Mouse (Mus musculus): ENCODE measurements at regions not wholly inside any gene's neighbourhood (a gene's known extent, or its start where the extent isn't known, plus 50 kb on each side); places are given as distances from the start of the nearest gene placed in this dataset.
"Not testable (repeated sequence)": the region's sequence is repeated elsewhere in the genome, so short reads cannot be mapped to it uniquely, and the experiment has no call there.

DNA sequence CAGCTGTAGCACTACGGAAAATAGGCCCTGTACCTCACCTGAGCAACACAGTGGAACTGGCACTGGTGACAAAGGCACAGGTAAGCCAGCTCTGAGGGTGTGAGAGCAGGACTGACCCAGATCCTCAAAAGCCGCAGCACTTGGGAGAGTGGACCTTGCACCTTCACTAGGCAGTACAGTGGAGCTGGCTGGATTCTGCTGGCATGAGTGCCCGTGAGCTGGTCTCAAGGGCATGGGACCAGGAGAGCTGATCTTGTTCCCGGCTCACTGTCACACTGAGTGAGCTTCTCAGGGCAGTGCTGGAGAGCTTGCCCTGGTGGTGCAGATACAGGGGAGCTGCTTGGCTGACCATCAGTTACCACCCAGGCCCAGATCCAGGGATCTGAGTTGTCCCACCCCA, 335.4 kb upstream of the Rgma start:
- DNase-seq = no peak

DNA sequence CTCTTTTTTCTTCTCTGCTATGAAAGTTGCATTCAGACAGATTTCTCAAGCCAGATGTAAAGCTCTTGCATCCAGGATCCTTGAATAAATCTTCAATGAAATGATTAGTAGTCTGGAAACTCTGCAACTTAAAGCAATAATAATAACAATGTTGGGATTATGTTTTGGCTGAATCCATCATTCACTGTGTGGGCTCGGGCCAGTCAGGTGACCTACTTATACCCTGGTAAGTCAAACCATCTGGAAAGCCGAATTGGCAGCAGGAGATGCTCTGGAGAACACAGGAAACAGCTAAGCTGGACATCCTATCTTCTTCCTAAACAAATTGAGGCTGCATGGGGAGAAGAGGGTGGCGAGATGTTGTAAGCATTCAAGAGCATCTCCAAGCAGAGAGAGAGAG, 331.0 kb upstream of the Rgma start:
- no peak for DNase-seq

DNA sequence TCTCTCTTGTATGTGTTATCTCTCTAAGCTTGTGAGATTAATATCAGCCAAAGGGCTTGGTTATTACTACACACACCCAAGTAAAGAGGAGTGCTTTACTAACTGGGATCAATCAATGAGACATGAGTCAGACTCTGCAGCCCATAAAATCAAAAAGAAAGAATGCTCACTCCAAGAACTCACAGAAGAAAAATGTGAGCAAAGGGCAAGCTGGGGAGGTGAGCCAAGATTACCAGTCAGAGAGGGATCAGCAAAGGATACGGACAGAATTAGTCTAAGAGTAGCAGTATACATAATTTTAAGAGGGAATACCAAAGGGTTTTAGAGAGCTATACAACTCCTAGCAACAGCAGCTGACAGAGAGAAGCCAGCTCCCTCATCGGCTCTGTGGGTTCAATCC, 319.4 kb upstream of the Rgma start:
- no peak for DNase-seq

DNA sequence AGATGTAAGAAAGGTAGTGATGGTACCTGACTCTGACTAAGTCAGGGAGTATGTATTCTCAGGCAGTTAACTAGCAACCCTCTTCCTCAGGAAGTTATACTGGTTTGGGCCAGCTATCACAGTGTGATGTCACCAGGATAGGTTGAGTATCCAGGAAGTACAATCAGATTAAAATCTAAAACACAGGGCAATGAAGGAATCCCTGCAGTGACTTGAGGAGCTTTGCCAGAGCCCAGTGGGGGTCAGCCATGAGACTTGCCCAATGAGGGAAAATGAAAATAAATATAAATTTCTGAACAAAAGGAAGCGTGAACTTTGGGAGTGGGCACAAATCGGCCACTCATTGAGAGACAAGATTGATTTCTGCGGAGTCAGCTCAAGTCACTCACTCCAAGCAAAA, 311.8 kb upstream of the Rgma start:
- no peak for DNase-seq

DNA sequence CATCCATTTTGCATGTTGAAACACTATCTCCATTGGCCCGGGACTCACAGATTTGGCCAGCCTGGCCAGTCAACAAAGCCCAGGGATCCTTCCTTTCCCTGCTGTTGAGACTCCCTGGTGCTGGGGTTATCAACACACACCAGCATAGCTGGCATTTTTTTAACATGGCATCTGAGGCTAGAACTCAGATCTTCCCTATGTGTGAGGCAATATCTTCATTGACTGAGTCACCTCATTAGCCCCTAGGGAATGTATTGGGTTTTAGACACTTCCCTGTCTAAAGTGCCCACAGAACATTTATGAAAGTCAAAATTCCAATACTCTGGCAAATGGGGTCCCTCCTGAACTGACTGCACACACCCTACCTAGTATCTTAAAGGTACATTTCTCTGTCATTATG, 306.8 kb upstream of the Rgma start:
- no peak for DNase-seq

DNA sequence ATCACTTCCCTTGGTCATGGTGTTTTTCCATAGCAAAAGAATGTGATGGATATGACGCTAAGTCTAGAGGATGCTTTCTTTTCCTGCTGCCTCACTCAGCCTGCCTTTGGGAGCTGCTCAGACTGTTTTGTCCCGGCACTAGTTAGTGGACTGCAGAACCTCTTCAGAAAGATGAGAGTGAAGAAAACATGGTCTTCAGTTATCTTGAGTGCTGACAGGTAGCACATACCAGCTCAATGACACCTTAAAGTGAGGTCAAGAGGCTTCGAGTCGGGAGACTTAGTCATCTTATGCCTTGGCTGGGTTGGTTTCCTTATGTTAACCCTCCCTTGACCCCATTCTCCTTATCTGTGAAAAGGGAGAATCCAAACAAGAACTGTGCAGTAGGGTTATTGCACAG, 306.0 kb upstream of the Rgma start:
- DNase-seq = no peak

DNA sequence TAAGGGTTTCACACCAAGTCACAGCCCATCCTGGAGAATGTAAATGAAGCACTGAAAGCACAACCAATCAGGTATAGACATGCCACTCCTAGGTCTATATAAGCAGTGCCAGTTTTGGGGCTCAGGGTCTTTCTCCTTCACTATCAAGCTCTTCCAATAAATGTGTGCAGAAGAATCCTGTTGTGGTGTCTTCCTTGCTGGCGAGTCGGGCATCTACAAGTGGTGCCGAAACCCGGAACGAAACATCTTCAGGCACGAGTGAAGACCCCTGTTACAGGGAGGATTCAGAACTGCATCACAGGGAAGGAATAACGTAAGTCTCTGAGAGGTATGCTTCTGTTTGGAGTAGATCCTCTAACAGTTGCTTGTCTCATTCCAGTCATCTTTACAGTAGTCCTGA, 299.9 kb upstream of the Rgma start:
- DNase-seq = not testable (repeated sequence)

DNA sequence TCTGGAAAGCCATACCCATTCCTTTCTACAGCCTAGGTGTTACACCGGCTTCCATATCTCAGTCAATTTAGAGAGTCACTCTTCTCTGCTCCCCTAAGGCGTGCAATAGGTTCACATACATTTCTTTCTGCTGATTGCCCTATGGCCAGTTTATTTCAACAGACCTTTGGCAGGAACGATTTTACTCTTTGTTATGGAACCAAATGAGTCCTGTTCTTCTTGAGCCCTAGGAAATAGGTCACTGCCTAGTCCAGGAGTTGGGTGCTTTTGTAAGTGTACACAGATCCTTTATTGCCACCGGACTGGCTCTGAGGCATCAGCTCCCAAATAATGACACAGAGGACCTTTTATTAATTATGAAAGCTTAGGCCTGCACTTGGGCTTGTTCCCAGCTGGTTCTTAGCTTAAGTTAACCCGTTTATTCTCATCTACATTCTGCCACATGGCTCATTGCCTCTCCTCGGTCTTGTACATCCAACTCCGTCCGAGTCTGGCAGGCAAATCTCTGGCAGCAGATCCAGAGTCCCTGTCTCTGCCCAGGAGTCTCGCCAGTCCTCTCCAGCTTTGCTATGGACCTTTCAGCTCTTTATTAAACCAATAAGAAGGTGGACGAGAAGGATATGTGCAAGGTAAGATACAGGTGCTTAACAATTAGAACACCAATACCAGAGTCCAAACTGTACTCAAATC, 287.7 kb upstream of the Rgma start:
- DNase-seq = peak; percentile 20

DNA sequence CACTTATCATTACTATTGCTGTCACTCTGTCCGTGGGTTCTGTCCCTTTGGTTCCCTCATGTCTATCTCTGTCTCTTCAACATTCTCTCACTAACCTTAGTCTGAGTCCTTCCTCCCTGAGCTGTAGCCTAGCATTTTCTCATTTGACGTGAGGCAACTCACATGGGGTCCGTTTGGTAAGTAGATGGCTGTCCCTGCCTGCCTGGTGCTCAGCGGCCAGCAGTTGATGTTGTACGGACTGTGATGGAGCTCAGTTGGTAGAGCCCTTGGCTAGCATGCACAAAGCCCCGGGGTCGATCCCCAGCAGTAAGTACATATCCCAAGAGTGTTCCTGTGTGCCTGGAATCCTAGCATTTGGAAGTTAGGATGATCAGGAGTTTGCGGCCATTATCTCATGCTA, 287.0 kb upstream of the Rgma start:
- DNase-seq = no peak

DNA sequence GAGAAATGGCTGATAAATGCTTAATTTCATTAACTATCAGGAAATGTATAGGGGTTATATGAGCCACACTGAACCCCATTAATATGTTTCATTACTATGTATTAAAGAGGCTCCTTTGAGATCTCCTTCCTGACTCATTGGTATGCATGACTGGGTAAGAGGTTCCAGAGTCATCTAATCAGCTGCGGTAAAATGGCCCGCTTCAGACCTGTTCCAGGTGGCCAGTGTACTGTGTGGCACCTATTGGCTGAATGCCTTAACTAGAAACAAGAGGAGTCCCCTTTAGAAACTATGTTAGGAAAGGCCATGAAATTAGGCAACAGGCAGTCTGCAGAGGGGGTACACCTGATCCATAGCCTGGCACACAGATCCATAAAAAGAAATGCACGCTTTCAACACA, 283.6 kb upstream of the Rgma start:
- DNase-seq = no peak

DNA sequence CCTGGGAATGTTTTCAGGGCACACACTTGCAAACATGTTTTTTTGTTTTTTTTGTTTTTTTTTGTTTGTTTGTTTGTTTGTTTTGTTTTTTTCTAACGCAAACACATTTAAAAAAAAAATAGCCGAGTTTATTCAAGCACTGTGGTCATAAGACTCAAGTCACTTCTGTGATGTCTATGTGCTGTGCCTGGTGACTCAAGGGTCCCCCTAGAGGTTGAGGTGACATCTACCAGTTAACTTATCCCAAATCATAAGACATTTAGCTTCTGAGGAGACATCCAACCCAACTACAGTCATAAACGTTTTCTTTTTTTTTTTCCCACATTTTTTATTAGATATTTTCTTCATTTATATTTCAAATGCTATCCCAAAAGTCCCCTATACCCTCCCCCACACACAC, 281.2 kb upstream of the Rgma start:
- DNase-seq = no peak

DNA sequence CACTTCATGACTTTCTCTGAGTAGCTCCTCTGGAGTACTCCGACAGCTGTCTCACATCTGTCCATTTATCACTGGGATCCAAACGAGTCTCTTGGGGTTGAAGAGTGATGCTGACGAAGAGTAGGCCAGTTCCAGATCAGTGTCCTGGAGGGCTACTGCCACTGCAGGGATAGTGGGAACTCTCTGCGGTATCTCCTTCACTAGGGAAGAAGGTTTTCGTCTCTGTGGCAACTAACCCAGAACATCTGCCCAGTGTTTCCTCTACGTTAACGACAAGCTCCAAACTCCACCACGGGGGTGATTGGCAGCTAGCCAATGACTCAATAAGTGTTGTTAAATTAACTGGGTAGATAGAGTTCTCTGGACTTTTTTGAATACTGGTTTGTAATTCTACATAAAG, 256.4 kb upstream of the Rgma start:
- no peak for DNase-seq

DNA sequence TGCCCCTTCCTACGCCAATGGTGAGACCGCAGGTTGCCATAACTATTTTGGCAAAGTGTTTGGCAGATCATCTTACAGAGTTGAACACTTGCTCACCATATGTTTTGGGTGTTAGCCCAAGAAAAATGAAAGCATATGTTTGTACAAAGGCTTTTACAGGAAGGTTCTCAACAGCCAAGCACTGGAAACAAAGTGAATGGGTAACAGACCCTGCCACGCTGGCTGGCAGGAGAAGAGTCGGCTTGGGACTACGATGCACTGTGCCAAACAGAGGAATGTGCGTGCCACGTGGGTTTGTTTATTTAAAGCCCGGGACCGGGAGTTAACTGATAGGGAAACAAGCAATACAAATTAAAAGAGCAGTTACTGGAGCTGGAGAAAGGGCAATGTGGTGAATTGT, 255.0 kb upstream of the Rgma start:
- no peak for DNase-seq

DNA sequence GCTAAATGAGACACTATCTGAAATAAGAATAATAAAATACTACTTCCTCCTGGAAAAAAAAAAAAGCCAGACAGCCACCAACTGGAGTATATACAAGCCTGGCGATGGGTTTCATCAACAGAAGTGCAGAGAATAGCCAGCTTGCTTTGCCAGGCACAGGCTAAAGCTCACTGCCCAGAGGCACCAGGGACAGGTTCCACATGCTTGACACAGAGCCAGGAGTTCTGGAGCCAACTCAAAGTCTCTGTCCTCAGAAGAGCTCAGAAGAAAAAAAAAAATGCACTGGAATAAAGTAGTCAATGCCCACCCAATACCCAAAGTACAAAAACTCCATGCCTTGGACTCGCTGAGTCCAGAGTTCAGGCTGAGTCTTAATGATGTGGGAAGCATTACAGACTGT, 250.3 kb upstream of the Rgma start:
- DNase-seq = no peak

DNA sequence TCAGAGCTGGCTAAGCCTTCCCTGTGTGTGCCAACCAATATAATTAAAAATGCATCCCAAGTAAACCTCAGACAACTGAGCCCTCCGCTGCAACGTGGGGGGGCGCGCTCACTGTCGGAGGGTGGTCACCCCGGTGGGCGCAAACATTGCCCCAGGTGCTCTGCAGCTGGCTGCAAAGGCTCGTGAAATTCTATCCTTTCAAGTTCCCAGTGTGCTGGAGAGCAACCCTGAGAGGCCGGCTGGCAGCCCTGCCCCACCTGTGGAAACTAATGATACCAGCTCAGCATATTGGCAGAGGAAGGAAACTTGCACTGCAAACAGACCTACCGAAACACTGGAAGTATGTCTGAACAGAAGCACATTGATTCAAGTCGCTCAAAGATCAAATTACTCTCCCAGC, 249.4 kb upstream of the Rgma start:
- no peak for DNase-seq

DNA sequence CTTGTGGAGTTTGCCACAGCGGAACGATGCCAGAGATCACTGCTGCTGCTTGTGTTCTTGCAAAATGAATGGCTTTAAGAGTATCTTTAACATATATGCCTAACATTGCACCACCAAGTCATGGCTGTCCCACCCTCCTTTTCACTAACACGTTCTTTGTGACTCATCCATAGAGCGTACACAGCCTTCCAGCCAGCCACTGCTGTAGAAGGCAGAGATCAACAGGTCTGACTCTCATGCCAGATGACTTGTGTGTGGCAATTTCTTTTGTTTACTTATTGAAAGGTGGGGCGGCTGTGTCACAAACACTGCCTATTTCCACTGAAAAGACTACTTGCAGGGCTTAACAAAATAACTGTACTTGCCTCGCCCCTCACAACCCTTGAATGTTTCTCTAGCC, 239.5 kb upstream of the Rgma start:
- DNase-seq = no peak

DNA sequence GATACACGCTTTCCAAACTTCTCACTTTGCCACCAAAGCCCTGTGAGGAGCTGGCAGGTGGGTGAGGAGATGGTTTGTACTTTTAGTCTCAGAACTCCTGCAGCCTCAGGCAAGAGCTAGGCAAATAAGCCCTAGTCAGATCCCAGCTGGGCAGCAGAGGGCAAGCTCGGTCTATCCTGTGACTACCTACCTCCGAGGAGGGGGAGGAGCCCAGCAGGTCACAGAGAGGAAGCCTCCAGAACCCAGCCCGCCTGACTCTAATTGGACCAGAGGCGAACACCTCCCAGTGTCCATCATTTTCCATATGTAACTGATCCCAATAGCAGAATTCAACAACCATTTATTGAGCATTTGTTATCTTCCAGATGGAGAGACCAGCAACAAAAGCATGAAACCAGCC, 237.0 kb upstream of the Rgma start:
- DNase-seq = peak; percentile 17

DNA sequence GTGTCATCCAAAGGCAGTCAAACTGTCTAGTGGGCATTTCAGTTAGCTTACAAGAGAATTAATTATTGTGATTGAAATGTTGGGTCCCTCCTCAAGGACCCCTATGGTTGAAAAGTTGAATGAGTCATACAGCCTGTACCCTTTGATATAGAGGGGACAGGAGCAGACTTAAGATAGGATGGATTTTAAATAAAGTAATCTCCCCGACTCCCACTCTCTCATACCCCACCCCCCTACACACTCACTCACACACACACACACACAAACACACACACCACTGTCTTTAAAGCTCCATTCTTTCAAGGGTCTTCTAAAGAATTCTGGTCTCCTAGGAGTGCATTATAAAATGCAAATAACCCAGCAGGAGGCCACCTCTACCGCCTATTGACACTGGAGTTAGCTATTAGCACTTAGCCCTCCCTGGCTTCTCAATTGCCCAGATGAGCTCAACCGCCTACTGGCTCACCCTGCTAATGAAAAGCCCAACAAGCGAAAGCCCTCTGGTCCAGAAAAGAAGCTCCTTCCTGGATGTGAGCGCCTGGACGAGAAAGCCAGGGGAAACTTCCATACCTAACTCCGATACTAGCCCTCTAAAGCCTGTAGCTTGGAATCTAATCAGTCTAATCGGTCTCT, 236.3 kb upstream of the Rgma start:
- no peak for DNase-seq

DNA sequence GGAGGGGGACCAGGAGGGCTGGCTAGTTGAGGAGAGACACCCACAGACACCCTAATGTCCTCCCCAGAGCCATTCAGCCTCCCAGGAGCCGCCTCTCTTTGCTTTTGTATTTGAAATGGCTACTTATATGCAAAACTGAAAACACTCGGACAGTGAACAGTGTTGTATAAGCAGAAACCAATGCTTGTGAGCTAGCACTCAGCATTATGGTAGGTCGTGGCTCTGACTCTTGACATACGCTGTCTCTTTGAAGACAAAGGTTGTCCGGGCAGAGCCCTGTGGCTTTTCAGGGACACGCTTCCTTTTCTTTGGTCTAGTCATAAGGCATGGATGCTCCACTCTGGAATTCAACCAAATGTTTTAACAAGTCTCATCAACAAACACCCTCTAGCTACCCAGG, 235.4 kb upstream of the Rgma start:
- no peak for DNase-seq

DNA sequence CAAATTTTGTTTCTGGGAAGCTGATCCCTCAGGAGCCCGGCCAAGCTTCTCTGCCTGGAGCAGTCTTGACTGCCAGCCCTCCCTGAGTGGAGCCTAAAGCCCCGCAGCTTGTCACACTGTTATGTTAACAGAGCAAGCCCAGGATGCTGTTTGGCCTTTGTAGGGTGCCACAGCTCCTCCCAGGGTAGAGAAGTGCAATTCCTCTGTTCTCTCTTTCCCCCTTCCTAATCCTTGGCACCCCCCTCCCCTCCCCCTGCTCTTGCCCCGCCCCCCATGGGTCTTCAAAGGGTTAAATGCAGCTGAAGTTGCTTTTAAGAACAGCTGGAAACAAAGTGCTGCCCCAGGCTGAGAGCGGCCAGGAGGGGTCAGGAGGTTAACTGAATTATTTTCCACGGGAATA, 234.1 kb upstream of the Rgma start:
- no peak for DNase-seq

DNA sequence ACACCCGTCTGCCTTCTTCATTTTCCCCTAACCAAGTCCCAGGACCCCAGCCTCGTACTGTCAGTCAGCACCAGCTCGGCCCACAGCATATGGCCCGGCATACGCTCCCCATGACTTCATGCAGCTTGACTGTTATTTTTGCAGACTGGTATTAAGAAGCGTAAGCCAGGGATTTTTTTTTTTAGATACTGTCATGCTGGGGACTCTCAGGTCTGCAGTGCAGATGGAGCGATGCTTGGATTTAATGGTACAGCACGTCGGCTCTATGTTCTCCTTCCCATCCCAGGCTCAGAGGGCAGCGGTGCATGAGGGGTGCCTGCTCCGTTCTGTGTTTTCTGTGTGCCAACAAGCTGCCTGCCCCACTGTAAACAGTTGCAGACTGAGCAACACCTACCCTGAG, 231.4 kb upstream of the Rgma start:
- DNase-seq = no peak

DNA sequence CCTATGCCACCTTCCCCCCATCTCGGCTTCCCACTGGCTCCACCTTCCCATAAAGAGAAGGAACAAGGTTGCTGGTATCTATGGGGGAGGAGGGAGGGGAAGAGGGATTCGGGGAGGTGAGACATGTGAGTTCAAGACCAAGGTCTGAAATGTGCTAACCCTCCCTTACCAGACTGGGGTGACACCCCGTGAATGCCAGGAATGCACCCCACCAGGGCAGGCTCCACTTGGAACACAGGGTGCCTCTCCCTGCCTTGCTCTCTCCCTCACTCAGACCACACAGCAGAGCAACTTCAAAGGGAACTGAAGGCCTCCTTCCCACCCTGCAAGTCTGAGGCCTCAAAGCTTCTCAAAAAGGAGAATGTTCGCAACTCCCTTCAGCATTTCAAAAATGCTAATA, 230.5 kb upstream of the Rgma start:
- no peak for DNase-seq

DNA sequence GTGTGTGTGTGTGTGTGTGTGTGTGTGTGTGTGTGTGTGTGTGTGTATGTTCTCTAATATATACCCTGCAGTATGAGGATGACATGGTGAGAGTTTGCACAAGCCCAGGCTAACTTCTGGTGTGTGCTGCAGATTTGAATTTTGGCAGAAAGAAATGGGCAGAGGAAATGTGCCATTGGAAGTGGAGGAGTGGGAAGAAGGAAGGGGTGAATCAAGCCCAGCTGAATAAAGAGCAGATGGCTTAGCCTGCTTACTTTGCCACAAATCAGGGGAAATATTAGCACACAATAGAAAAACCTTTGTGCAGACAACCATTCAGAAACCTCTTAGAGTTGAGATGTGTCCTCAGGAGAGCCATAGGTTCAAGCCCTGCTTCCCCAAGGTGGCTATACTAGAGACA, 228.1 kb upstream of the Rgma start:
- DNase-seq = no peak

DNA sequence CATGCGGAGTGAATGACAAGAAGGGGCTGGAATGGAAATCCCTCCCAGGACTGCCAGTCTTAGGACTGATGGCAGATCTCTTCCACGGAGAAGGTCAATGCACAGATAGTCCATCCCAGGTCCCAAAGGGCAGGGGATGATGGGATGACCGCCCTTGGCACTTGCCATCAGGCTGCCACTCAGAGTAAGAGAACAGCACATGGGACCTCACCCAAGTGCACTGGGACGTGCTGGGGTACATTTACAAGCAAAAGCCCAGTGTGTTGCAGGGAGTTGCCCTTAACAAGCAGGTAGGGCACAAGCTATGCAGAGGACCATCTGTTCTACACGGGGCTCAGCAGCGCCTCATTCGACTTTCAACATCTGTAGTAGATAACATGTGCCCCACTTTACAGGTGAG, 224.9 kb upstream of the Rgma start:
- no peak for DNase-seq
